Mouse (Mus musculus): Measurements from ENCODE around the gene Hif3a.

GRCm38 (mm10) chr7:17073513-17073903, 11.3 kb upstream of the Hif3a start:
- TF ChIP-seq CTCF (IDR thresholded peaks at IDR 0.05; ENCODE audit: control insufficient read depth, insufficient read depth, insufficient replicate concordance, low read depth, low read length) (no peak), POLR2A (IDR thresholded peaks at IDR 0.05; ENCODE audit: control insufficient read depth, low read depth, low read length) (no peak)

Measured in testis, adult 2 months (tissue).